Mouse (Mus musculus) CH12.LX (cell line): ENCODE results near the gene Hist1h2bn. TPM values are rescaled to one million over a fixed set of nuclear protein-coding genes. Genes with fewer than 3 reads are reported as not detected.
"Not testable (repeated sequence)": the region's sequence is repeated elsewhere in the genome, so short reads cannot be mapped to it uniquely, and the experiment has no call there.

Experiments used
- DNase-seq: peaks from one replicate; pipeline ENCODE4 v3.0.0-alpha.2; 2013; ENCODE audit errors: extremely low read depth
- H3K27ac ChIP-seq: 2 replicates; pipeline ENCODE4 v1.5.1; 2012; ENCODE audit warnings: low read depth, mild to moderate bottlenecking, control low read depth, moderate library complexity; ENCODE audit not compliant: insufficient read depth
- H3K27me3 ChIP-seq: replicated peaks from 2 replicates; pipeline ENCODE3; 2012; ENCODE audit warnings: inconsistent platforms
- H3K36me3 ChIP-seq, 2 experiments: replicated peaks in 1 of 2; 2 replicates each; pipeline versions ENCODE3 to v1.6.1; 2012; ENCODE audit warnings: inconsistent platforms in 1 of 2, low read length in 1 of 2, mild to moderate bottlenecking in 1 of 2, mixed read lengths in 1 of 2, moderate library complexity in 1 of 2; ENCODE audit not compliant: control insufficient read depth in 1 of 2, insufficient read depth in 1 of 2
- H3K4me1 ChIP-seq, 2 experiments: 2 replicates each; pipeline ENCODE4 v1.6.1; 2012; ENCODE audit warnings: inconsistent platforms in 1 of 2, moderate library complexity in 1 of 2; ENCODE audit not compliant: insufficient read depth in 2 of 2, control insufficient read depth in 1 of 2
- H3K4me2 ChIP-seq: 2 replicates; pipeline ENCODE4 v1.6.1; 2012; ENCODE audit warnings: low read depth, mild to moderate bottlenecking, control low read depth; ENCODE audit not compliant: poor library complexity, insufficient read depth, severe bottlenecking
- H3K4me3 ChIP-seq, 3 experiments: fragments of 150-350 bp in 1 of 3; sonication (generic) in 1 of 3; replicated peaks in 1 of 3; 2 replicates each; pipeline versions ENCODE3 to v1.5.1; 2011 to 2012; ENCODE audit warnings: low read depth in 2 of 3, low read length in 2 of 3, mild to moderate bottlenecking in 2 of 3, moderate library complexity in 2 of 3, control low read depth in 1 of 3, improper control_type of control experiment in 1 of 3, inconsistent platforms in 1 of 3, mixed read lengths in 1 of 3; ENCODE audit not compliant: poor library complexity in 1 of 3
- H3K79me2 ChIP-seq: replicated peaks from 2 replicates; pipeline ENCODE4 v1.6.1; 2012; ENCODE audit warnings: mild to moderate bottlenecking, moderate library complexity; ENCODE audit not compliant: control insufficient read depth, poor library complexity, insufficient read depth, severe bottlenecking; ENCODE audit errors: extremely low read depth
- H3K9ac ChIP-seq: 2 replicates; pipeline ENCODE4 v1.6.1; 2012; ENCODE audit warnings: low read depth, mild to moderate bottlenecking, control low read depth, moderate library complexity; ENCODE audit not compliant: insufficient read depth
- H3K9me3 ChIP-seq: replicated peaks from 2 replicates; pipeline ENCODE3; 2012; ENCODE audit warnings: low read length, inconsistent platforms, mixed read lengths
- BHLHE40 ChIP-seq: IDR thresholded peaks from 2 replicates; pipeline ENCODE4 v1.6.1; 2011; ENCODE audit warnings: mild to moderate bottlenecking, low read depth, low read length, improper control_type of control experiment
- CHD1 ChIP-seq: IDR thresholded peaks from 2 replicates; pipeline ENCODE4 v1.6.1; 2012; ENCODE audit warnings: low read depth, low read length, improper control_type of control experiment, inconsistent platforms
- ELF1 ChIP-seq: IDR thresholded peaks from 2 replicates; pipeline ENCODE4 v1.6.1; 2014; ENCODE audit warnings: low read depth, mild to moderate bottlenecking, inconsistent platforms, low read length, improper control_type of control experiment
- HCFC1 ChIP-seq: IDR thresholded peaks from 2 replicates; pipeline ENCODE4 v1.6.1; 2012; ENCODE audit warnings: low read depth, mild to moderate bottlenecking, inconsistent platforms, low read length, improper control_type of control experiment
- MAFK ChIP-seq: IDR thresholded peaks from 2 replicates; pipeline ENCODE4 v1.6.1; 2011; ENCODE audit warnings: low read length, improper control_type of control experiment; ENCODE audit not compliant: insufficient replicate concordance
- MAZ ChIP-seq: IDR thresholded peaks from 2 replicates; pipeline ENCODE4 v1.6.1; 2012; ENCODE audit warnings: low read depth, mild to moderate bottlenecking, inconsistent platforms, low read length, improper control_type of control experiment, moderate library complexity
- MEF2A ChIP-seq: IDR thresholded peaks from 2 replicates; pipeline ENCODE4 v1.6.1; 2014; ENCODE audit warnings: low read depth, mild to moderate bottlenecking, inconsistent platforms, low read length, improper control_type of control experiment, borderline replicate concordance
- NELFE ChIP-seq: IDR thresholded peaks from 2 replicates; pipeline ENCODE4 v1.6.1; 2011; ENCODE audit warnings: low read depth, low read length, improper control_type of control experiment
- NRF1 ChIP-seq: IDR thresholded peaks from 2 replicates; pipeline ENCODE4 v1.6.1; 2014; ENCODE audit warnings: low read depth, mild to moderate bottlenecking, inconsistent platforms, low read length, improper control_type of control experiment, moderate library complexity
- PAX5 ChIP-seq: IDR thresholded peaks from 2 replicates; pipeline ENCODE4 v1.6.1; 2012; ENCODE audit warnings: low read length, inconsistent platforms, mixed read lengths
- POLR2A ChIP-seq: IDR thresholded peaks from 2 replicates; pipeline ENCODE4 v1.6.1; 2011; ENCODE audit warnings: low read depth, mild to moderate bottlenecking, improper control_type of control experiment, low read length
- POLR2AphosphoS2 ChIP-seq: IDR thresholded peaks from 2 replicates; pipeline ENCODE4 v1.6.1; 2011; ENCODE audit warnings: low read depth, low read length, improper control_type of control experiment
- RCOR1 ChIP-seq: conservative IDR thresholded peaks from 2 replicates; pipeline ENCODE4 v1.6.1; 2012; ENCODE audit warnings: low read depth, mild to moderate bottlenecking, inconsistent platforms, low read length, improper control_type of control experiment
- SIN3A ChIP-seq: IDR thresholded peaks from 2 replicates; pipeline ENCODE4 v1.6.1; 2012; ENCODE audit warnings: low read length, improper control_type of control experiment, inconsistent platforms
- TBP ChIP-seq: conservative IDR thresholded peaks from 2 replicates; pipeline ENCODE4 v1.6.1; 2011; ENCODE audit warnings: low read depth, low read length, improper control_type of control experiment
- TCF12 ChIP-seq: IDR thresholded peaks from 2 replicates; pipeline ENCODE4 v1.6.1; 2014; ENCODE audit warnings: low read depth, mild to moderate bottlenecking, inconsistent platforms, low read length, improper control_type of control experiment
- UBTF ChIP-seq: IDR thresholded peaks from 2 replicates; pipeline ENCODE4 v1.6.1; 2012; ENCODE audit warnings: low read depth, mild to moderate bottlenecking, inconsistent platforms, low read length, improper control_type of control experiment, moderate library complexity
- ZMIZ1 ChIP-seq: IDR thresholded peaks from 2 replicates; pipeline ENCODE4 v1.6.1; 2012; ENCODE audit warnings: low read depth, mild to moderate bottlenecking, inconsistent platforms, low read length, improper control_type of control experiment
- dilution Hi-C: fragments of 300-500 bp; cut with MboI; formaldehyde crosslinking; loops from 2 replicates; pipeline ENCODE4 v1.14.3; 2020; ENCODE audit warnings: low sequenced_read_pairs; ENCODE audit not compliant: extremely low pct_unique_long_range_greater_than_20kb, extremely low pct_ligation_motif_present
- in situ Hi-C: fragments of 300-500 bp; cut with MboI; formaldehyde crosslinking; loops from 3 replicates; pipeline ENCODE4 v1.14.3; 2019; ENCODE audit warnings: low sequenced_read_pairs, low pct_ligation_motif_present, low pct_unique_long_range_greater_than_20kb, mixed read lengths
- polyA plus RNA-seq: library from polyadenylated mRNA; unstranded; fragments of >175 nt; gene quantifications from 2 replicates; pipeline ENCODE4 v1.2.1, GENCODE M21; 2012; ENCODE audit warnings: low read depth; ENCODE audit not compliant: insufficient read length
- total RNA-seq, 2 experiments: library from RNA; depleted of rRNA; stranded (reverse); fragments of 300-350 nt in 1 of 2; fragments of >200 nt in 1 of 2; gene quantifications; 2 replicates each; pipeline ENCODE4 v1.2.3; 2012 to 2014

Hist1h2bn gene
- total and polyA plus RNA-seq, 3 experiments: 2.6 to 1,563 (median 24.0) TPM

- H3K9ac ChIP-seq: no peak overlapping the region; the same call in 1 of the 2 replicates
- dilution Hi-C loops: no loop called here
- no peak overlapping the region for H3K4me2 ChIP-seq
Measured at GRCm38 (mm10) chr13:21781639-21782038, 27.7 kb downstream of the Hist1h2bn start.

GRCm38 (mm10) chr13:21782361-21783254, 28.7 kb downstream of the Hist1h2bn start:
- H3K9me3 ChIP-seq, H3K27me3 ChIP-seq, dilution Hi-C loops, H3K36me3 ChIP-seq, in situ Hi-C loops, H3K79me2 ChIP-seq: not testable (repeated sequence)
- TF ChIP-seq UBTF (peak; percentile 83; the same call in 1 of the 2 replicates), POLR2A (peak; percentile 97), BHLHE40 (peak; percentile 55; the same call in 1 of the 2 replicates), NELFE (peak; percentile 99; the same call in 1 of the 2 replicates), ZMIZ1 (peak; percentile 99), POLR2AphosphoS2 (peak; percentile 100), MAZ (peak; percentile 38; the same call in 1 of the 2 replicates), TCF12 (peak; percentile 66; the same call in 1 of the 2 replicates), SIN3A (peak; percentile 77; the same call in 1 of the 2 replicates), NRF1 (0 out of 2 replicates have a peak, but pooled peaks have one; percentile 19), MEF2A (0 out of 2 replicates have a peak, but pooled peaks have one; percentile 15), RCOR1 (peak; percentile 56; the same call in 1 of the 2 replicates), HCFC1 (peak; percentile 56), TBP (0 out of 2 replicates have a peak, but pooled peaks have one; percentile 19), MAFK (0 out of 2 replicates have a peak, but pooled peaks have one; percentile 34), CHD1 (peak; percentile 41; the same call in 1 of the 2 replicates)
- Histone ChIP-seq H3K4me1 (peaks cover 0 to 30% of the 10 kb centered on the region in 2 experiments; a peak in 3 of 4 replicates), H3K4me3 (peak overlapping the region; percentile 2 to 59 (median 43)), H3K4me2 (peak overlapping the region; percentile 71), H3K27ac (peak overlapping the region; percentile 94), H3K9ac (peak overlapping the region; percentile 83)
- DNase-seq: peak; percentile 76

More at GRCm38 (mm10) chr13:21781639-21782038, 27.7 kb downstream of the Hist1h2bn start:
- peak; percentile 28 for DNase-seq
- H3K4me1 ChIP-seq: peaks cover 4 to 36% of the 10 kb centered on the region in 2 experiments; a peak in 3 of 4 replicates
- H3K36me3 ChIP-seq: no peaks in the 10 kb centered on the region
- in situ Hi-C loops: no loop called here
- H3K4me3 ChIP-seq: no peak overlapping the region
- H3K27me3 ChIP-seq: no peaks in the 10 kb centered on the region
- no peak for TF ChIP-seq PAX5
- no peak for TF ChIP-seq ELF1
- H3K9me3 ChIP-seq: no peaks in the 10 kb centered on the region
- H3K79me2 ChIP-seq: no peaks in the 10 kb centered on the region; the same call in 1 of the 2 replicates
- no peak overlapping the region for H3K27ac ChIP-seq
